Mouse (Mus musculus) hindbrain, embryonic 13.5 days (tissue): ENCODE data around the gene Rimbp2. TPM values are rescaled to one million over a fixed set of nuclear protein-coding genes. Genes with fewer than 3 reads are reported as not detected.

ENCODE experiments used
- ATAC-seq: fragments of 200-750 bp; cut with Nextera tagmentation; 2 replicates; pipeline ENCODE4 v1.8.0; 2017; ENCODE audit warnings: moderate TSS enrichment; ENCODE audit not compliant: low FRiP score
- H3K27ac ChIP-seq: fragments of 300-500 bp; sonication (generic); 2 replicates; pipeline ENCODE4 v1.5.1; 2015; ENCODE audit warnings: inconsistent platforms, mild to moderate bottlenecking, moderate library complexity
- H3K27me3 ChIP-seq: fragments of 300-500 bp; sonication (generic); 2 replicates; pipeline ENCODE4 v1.6.1; 2015; ENCODE audit warnings: mild to moderate bottlenecking, inconsistent platforms
- H3K36me3 ChIP-seq: fragments of 300-500 bp; sonication (generic); 2 replicates; pipeline ENCODE4 v1.6.1; 2015; ENCODE audit warnings: mild to moderate bottlenecking, inconsistent platforms
- H3K4me1 ChIP-seq: fragments of 300-500 bp; sonication (generic); replicated peaks from 2 replicates; pipeline ENCODE4 v1.6.1; 2015; ENCODE audit warnings: inconsistent platforms
- H3K4me2 ChIP-seq: fragments of 300-500 bp; sonication (generic); 2 replicates; pipeline ENCODE4 v1.6.1; 2015; ENCODE audit warnings: inconsistent platforms, mild to moderate bottlenecking, moderate library complexity
- H3K4me3 ChIP-seq: fragments of 300-500 bp; sonication (generic); 2 replicates; pipeline ENCODE4 v1.5.1; 2015; ENCODE audit warnings: mild to moderate bottlenecking, inconsistent platforms
- H3K9ac ChIP-seq: fragments of 300-500 bp; sonication (generic); 2 replicates; pipeline ENCODE4 v1.6.1; 2015; ENCODE audit warnings: mild to moderate bottlenecking, inconsistent platforms
- H3K9me3 ChIP-seq: fragments of 300-500 bp; sonication (generic); 2 replicates; pipeline ENCODE4 v1.6.1; 2016; ENCODE audit warnings: inconsistent platforms
- WGBS: fragments of 180-500 bp; shearing (Covaris S2); methylation state at CpG from one replicate; pipeline ENCODE4 v1.1.7; 2015; 5-methylcytosine and 5-hydroxymethylcytosine counted together
- polyA plus RNA-seq: library from polyadenylated mRNA; unstranded; fragments of >200 nt; fragmentation: Nextera tagmentation; extraction: Ambion mirVana; gene quantifications from 2 replicates; pipeline ENCODE4 v1.2.1, GENCODE M21; 2015

Gene Rimbp2
- polyA plus RNA-seq, 1 experiment from 2014 or later: 4.2 TPM

- ATAC-seq: no peak
- Histone ChIP-seq H3K27me3 (no peaks in the 10 kb centered on the region), H3K27ac (no peak overlapping the region), H3K9me3 (0 out of 2 replicates have a peak, but pooled peaks cover 4% of the 10 kb centered on the region), H3K9ac (no peak overlapping the region), H3K4me2 (no peak overlapping the region), H3K4me3 (no peak overlapping the region), H3K36me3 (peaks cover 18% of the 10 kb centered on the region), H3K4me1 (peaks cover 9% of the 10 kb centered on the region)
- WGBS: 88% methylated on average over 2 of the region's 2 CpGs
These were observed 148.2 kb downstream of the Rimbp2 start for GRCm38 (mm10) chr5:128805092-128805491.

- Histone ChIP-seq H3K9me3 (peaks cover 10% of the 10 kb centered on the region; the same call in 1 of the 2 replicates), H3K36me3 (peaks cover 41% of the 10 kb centered on the region), H3K27me3 (no peaks in the 10 kb centered on the region), H3K4me1 (no peaks in the 10 kb centered on the region), H3K4me2 (no peak overlapping the region), H3K4me3 (no peak overlapping the region), H3K27ac (no peak overlapping the region), H3K9ac (no peak overlapping the region)
- 92% methylated on average over 5 of the region's 5 CpGs for WGBS
- no peak for ATAC-seq
These were observed 152.7 kb downstream of the Rimbp2 start for GRCm38 (mm10) chr5:128800592-128800991.

GRCm38 (mm10) chr5:128781621-128782020 lies 171.7 kb downstream of the Rimbp2 start:
- no peak for ATAC-seq
- peaks cover 25% of the 10 kb centered on the region for H3K36me3 ChIP-seq
- H3K4me2 ChIP-seq: no peak overlapping the region
- H3K9ac ChIP-seq: no peak overlapping the region
- no peaks in the 10 kb centered on the region for H3K9me3 ChIP-seq
- 77% methylated on average over 22 of the region's 22 CpGs for WGBS
- H3K4me1 ChIP-seq: peaks cover 15% of the 10 kb centered on the region
- H3K27me3 ChIP-seq: no peaks in the 10 kb centered on the region
- H3K4me3 ChIP-seq: no peak overlapping the region
- H3K27ac ChIP-seq: no peak overlapping the region

GRCm38 (mm10) chr5:128776386-128776785 lies 176.9 kb downstream of the Rimbp2 start:
- no peak overlapping the region for H3K27ac ChIP-seq
- H3K4me3 ChIP-seq: no peak overlapping the region
- no peaks in the 10 kb centered on the region for H3K27me3 ChIP-seq
- H3K9me3 ChIP-seq: no peaks in the 10 kb centered on the region
- peaks cover 48% of the 10 kb centered on the region for H3K36me3 ChIP-seq
- WGBS: 65% methylated on average over 2 of the region's 2 CpGs
- no peaks in the 10 kb centered on the region for H3K4me1 ChIP-seq
- H3K9ac ChIP-seq: no peak overlapping the region
- H3K4me2 ChIP-seq: no peak overlapping the region
- ATAC-seq: no peak

- no peak overlapping the region for H3K9ac ChIP-seq
- no peak overlapping the region for H3K4me3 ChIP-seq
- H3K27ac ChIP-seq: 0 out of 2 replicates have a peak overlapping the region, but pooled peaks have one; percentile 12
- 12% methylated on average over 10 of the region's 10 CpGs for WGBS
- H3K27me3 ChIP-seq: no peaks in the 10 kb centered on the region
- no peak for ATAC-seq
- H3K4me1 ChIP-seq: peaks cover 7% of the 10 kb centered on the region
- H3K4me2 ChIP-seq: peak overlapping the region; percentile 36; the same call in 1 of the 2 replicates
- no peaks in the 10 kb centered on the region for H3K9me3 ChIP-seq
- peaks cover 27% of the 10 kb centered on the region for H3K36me3 ChIP-seq
These were observed 184.2 kb downstream of the Rimbp2 start for GRCm38 (mm10) chr5:128769026-128769631.

GRCm38 (mm10) chr5:128761118-128761517 lies 192.2 kb downstream of the Rimbp2 start:
- no peak for ATAC-seq
- H3K9me3 ChIP-seq: no peaks in the 10 kb centered on the region
- no peak overlapping the region for H3K4me2 ChIP-seq
- peaks cover 14% of the 10 kb centered on the region for H3K4me1 ChIP-seq
- H3K36me3 ChIP-seq: no peaks in the 10 kb centered on the region; the same call in 1 of the 2 replicates
- H3K27ac ChIP-seq: no peak overlapping the region
- H3K9ac ChIP-seq: no peak overlapping the region
- no peaks in the 10 kb centered on the region for H3K27me3 ChIP-seq
- H3K4me3 ChIP-seq: no peak overlapping the region
- 42% methylated on average over 8 of the region's 8 CpGs for WGBS

GRCm38 (mm10) chr5:128746261-128746660 lies 207.0 kb downstream of the Rimbp2 start:
- Histone ChIP-seq H3K9ac (no peak overlapping the region), H3K4me3 (no peak overlapping the region), H3K9me3 (no peaks in the 10 kb centered on the region), H3K27ac (no peak overlapping the region), H3K4me1 (peaks cover 10% of the 10 kb centered on the region), H3K36me3 (no peaks in the 10 kb centered on the region), H3K4me2 (no peak overlapping the region), H3K27me3 (0 out of 2 replicates have a peak, but pooled peaks cover under 1% of the 10 kb centered on the region)
- ATAC-seq: no peak
- 85% methylated on average over 8 of the region's 8 CpGs for WGBS

GRCm38 (mm10) chr5:128745206-128745605 lies 208.1 kb downstream of the Rimbp2 start:
- WGBS: 69% methylated on average over 9 of the region's 9 CpGs
- no peaks in the 10 kb centered on the region for H3K9me3 ChIP-seq
- ATAC-seq: no peak
- H3K4me3 ChIP-seq: no peak overlapping the region
- no peak overlapping the region for H3K27ac ChIP-seq
- H3K4me2 ChIP-seq: no peak overlapping the region
- H3K27me3 ChIP-seq: 0 out of 2 replicates have a peak, but pooled peaks cover 2% of the 10 kb centered on the region
- no peaks in the 10 kb centered on the region for H3K36me3 ChIP-seq
- peaks cover 12% of the 10 kb centered on the region for H3K4me1 ChIP-seq
- no peak overlapping the region; the same call in 1 of the 2 replicates for H3K9ac ChIP-seq

GRCm38 (mm10) chr5:128744351-128744750 lies 208.9 kb downstream of the Rimbp2 start:
- Histone ChIP-seq H3K36me3 (no peaks in the 10 kb centered on the region), H3K9me3 (no peaks in the 10 kb centered on the region), H3K4me2 (no peak overlapping the region), H3K4me1 (peaks cover 21% of the 10 kb centered on the region), H3K4me3 (no peak overlapping the region), H3K9ac (no peak overlapping the region), H3K27me3 (0 out of 2 replicates have a peak, but pooled peaks cover 2% of the 10 kb centered on the region), H3K27ac (no peak overlapping the region)
- WGBS: 91% methylated on average over 6 of the region's 6 CpGs
- ATAC-seq: no peak

GRCm38 (mm10) chr5:128739838-128740171 lies 213.5 kb downstream of the Rimbp2 start:
- peak; percentile 62 for ATAC-seq
- Histone ChIP-seq H3K9ac (no peak overlapping the region), H3K4me2 (peak overlapping the region; percentile 44), H3K36me3 (no peaks in the 10 kb centered on the region), H3K4me3 (no peak overlapping the region; the same call in 1 of the 2 replicates), H3K27ac (no peak overlapping the region), H3K9me3 (no peaks in the 10 kb centered on the region), H3K4me1 (peaks cover 17% of the 10 kb centered on the region), H3K27me3 (peaks cover 11% of the 10 kb centered on the region; the same call in 1 of the 2 replicates)
- 25% methylated on average over 8 of the region's 8 CpGs for WGBS

GRCm38 (mm10) chr5:128739168-128739837 lies 214.0 kb downstream of the Rimbp2 start:
- 23% methylated on average over 15 of the region's 17 CpGs for WGBS
- no peaks in the 10 kb centered on the region for H3K9me3 ChIP-seq
- H3K4me3 ChIP-seq: no peak overlapping the region; the same call in 1 of the 2 replicates
- peak; percentile 84 for ATAC-seq
- no peaks in the 10 kb centered on the region for H3K36me3 ChIP-seq
- H3K27ac ChIP-seq: no peak overlapping the region
- H3K27me3 ChIP-seq: peaks cover 11% of the 10 kb centered on the region; the same call in 1 of the 2 replicates
- no peak overlapping the region for H3K9ac ChIP-seq
- H3K4me1 ChIP-seq: peaks cover 17% of the 10 kb centered on the region
- H3K4me2 ChIP-seq: peak overlapping the region; percentile 44

- H3K4me3 ChIP-seq: no peak overlapping the region
- H3K9me3 ChIP-seq: no peaks in the 10 kb centered on the region
- no peaks in the 10 kb centered on the region for H3K36me3 ChIP-seq
- ATAC-seq: no peak
- H3K27me3 ChIP-seq: peaks cover 9% of the 10 kb centered on the region; the same call in 1 of the 2 replicates
- no peak overlapping the region for H3K4me2 ChIP-seq
- no peak overlapping the region for H3K9ac ChIP-seq
- WGBS: 77% methylated on average over 22 of the region's 22 CpGs
- H3K4me1 ChIP-seq: peaks cover 14% of the 10 kb centered on the region
- no peak overlapping the region for H3K27ac ChIP-seq
These were observed 217.4 kb downstream of the Rimbp2 start for GRCm38 (mm10) chr5:128735921-128736320.
